Mouse (Mus musculus): ENCODE measurements at regions not wholly inside any gene's neighbourhood (a gene's known extent, or its start where the extent isn't known, plus 50 kb on each side); places are given as distances from the start of the nearest gene placed in this dataset.

GRCm38 (mm10) chr2:75589452-75589851 is 69.6 kb upstream of the Hnrnpa3 start:
- peak; percentile 74 for DNase-seq (ENCODE audit: low read depth, low spot score)
- H3K4me3 ChIP-seq (ENCODE audit: control insufficient read depth in 1 of 2, insufficient read depth in 1 of 2, low read depth in 2 of 2, low read length in 2 of 2) = peak overlapping the region; percentile 46 to 53

GRCm38 (mm10) chr2:75590175-75590574 is 68.9 kb upstream of the Hnrnpa3 start:
- Histone ChIP-seq H3K27ac (ENCODE audit: control insufficient read depth, low read depth, low read length) (0 out of 2 replicates have a peak overlapping the region, but pooled peaks have one; percentile 2), H3K4me3 (ENCODE audit: control insufficient read depth in 1 of 2, insufficient read depth in 1 of 2, low read depth in 2 of 2, low read length in 2 of 2) (peak overlapping the region; percentile 46 to 53), H3K79me2 (ENCODE audit: control insufficient read depth, insufficient read depth, low read length, poor library complexity) (no peaks in the 10 kb centered on the region), H3K4me1 (ENCODE audit: control insufficient read depth in 1 of 2, insufficient read depth in 2 of 2, low read length in 2 of 2) (0 out of 4 replicates have a peak, but pooled peaks cover 0 to 3% of the 10 kb centered on the region in 2 experiments), H3K9ac (ENCODE audit: control insufficient read depth, low read depth, low read length, poor library complexity, severe bottlenecking) (peak overlapping the region; percentile 53), H3K9me3 (replicated peaks; ENCODE audit: insufficient read depth, low read length) (no peaks in the 10 kb centered on the region), H3K27me3 (ENCODE audit: control insufficient read depth in 1 of 2, insufficient read depth in 2 of 2, low read length in 2 of 2) (peaks cover 0 to 7% of the 10 kb centered on the region in 2 experiments), H3K36me3 (ENCODE audit: control insufficient read depth in 1 of 2, insufficient read depth in 2 of 2, low read length in 2 of 2) (peaks cover 0 to 5% of the 10 kb centered on the region in 2 experiments; a peak in 2 of 4 replicates)
- DNase-seq (ENCODE audit: low read depth, low spot score) = peak; percentile 95
- TF ChIP-seq TCF12 (IDR thresholded peaks at IDR 0.05; ENCODE audit: low read depth, low read length) (0 out of 2 replicates have a peak, but pooled peaks have one; percentile 14), MXI1 (IDR thresholded peaks at IDR 0.05; ENCODE audit: low read depth, low read length) (no peak), CHD2 (IDR thresholded peaks at IDR 0.05; ENCODE audit: low read length) (no peak), ZC3H11A (IDR thresholded peaks at IDR 0.05; ENCODE audit: low read depth, low read length) (peak; percentile 66), HCFC1 (IDR thresholded peaks at IDR 0.05; ENCODE audit: low read depth, low read length) (no peak), CHD1 (IDR thresholded peaks at IDR 0.05; ENCODE audit: low read depth, low read length) (no peak), ETS1 (IDR thresholded peaks at IDR 0.05; ENCODE audit: low read depth, low read length) (no peak), ZNF384 (IDR thresholded peaks at IDR 0.05; ENCODE audit: low read depth, low read length) (no peak), JUND (IDR thresholded peaks at IDR 0.05; ENCODE audit: low read depth, low read length) (no peak), MYB (IDR thresholded peaks at IDR 0.05; ENCODE audit: low read depth, low read length) (no peak), MAFK (IDR thresholded peaks at IDR 0.05; ENCODE audit: borderline replicate concordance, low read depth, low read length) (no peak), TAL1 (IDR thresholded peaks at IDR 0.05; ENCODE audit: low read length) (no peak), GABPA (IDR thresholded peaks at IDR 0.05; ENCODE audit: low read depth, low read length) (no peak), ZMIZ1 (IDR thresholded peaks at IDR 0.05; ENCODE audit: low read depth, low read length) (no peak), USF2 (IDR thresholded peaks at IDR 0.05; ENCODE audit: borderline replicate concordance in 1 of 2, insufficient read depth in 1 of 2, low read depth in 1 of 2, low read length in 2 of 2) (no peak), POLR2AphosphoS2 (IDR thresholded peaks at IDR 0.05; ENCODE audit: low read length) (no peak), RCOR1 (IDR thresholded peaks at IDR 0.05; ENCODE audit: low read depth, low read length) (no peak), POLR2AphosphoS5 (IDR thresholded peaks at IDR 0.05; ENCODE audit: borderline replicate concordance, low read depth, low read length) (no peak), TBP (IDR thresholded peaks at IDR 0.05; ENCODE audit: low read depth, low read length) (no peak), MAZ (IDR thresholded peaks at IDR 0.05; ENCODE audit: low read depth, low read length) (no peak), ZKSCAN1 (IDR thresholded peaks at IDR 0.05; ENCODE audit: low read depth, low read length) (no peak), E2F4 (IDR thresholded peaks at IDR 0.05; ENCODE audit: borderline replicate concordance, low read depth, low read length) (no peak), POLR2A (IDR thresholded peaks at IDR 0.05; ENCODE audit: control insufficient read depth in 1 of 2, insufficient read depth in 1 of 2, low read depth in 1 of 2, low read length in 2 of 2, poor library complexity in 1 of 2) (no peak), ELF1 (IDR thresholded peaks at IDR 0.05; ENCODE audit: low read depth, low read length) (no peak), SIN3A (IDR thresholded peaks at IDR 0.05; ENCODE audit: low read length) (peak; percentile 45; the same call in 1 of the 2 replicates), SMC3 (IDR thresholded peaks at IDR 0.05; ENCODE audit: low read depth, low read length) (peak; percentile 89), GATA1 (IDR thresholded peaks at IDR 0.05; ENCODE audit: low read depth, low read length) (no peak), RAD21 (IDR thresholded peaks at IDR 0.05; ENCODE audit: low read depth, low read length) (peak; percentile 92), EP300 (IDR thresholded peaks at IDR 0.05; ENCODE audit: low read depth in 1 of 2, low read length in 2 of 2) (no peak)

More at GRCm38 (mm10) chr2:75589452-75589851, 69.6 kb upstream of the Hnrnpa3 start:
- peak; percentile 33; the same call in 1 of the 2 replicates for TF ChIP-seq NRF1 (IDR thresholded peaks at IDR 0.05; ENCODE audit: insufficient read depth, low read depth, low read length, poor library complexity, severe bottlenecking)
- 0 out of 2 replicates have a peak, but pooled peaks have one; percentile 17 for TF ChIP-seq SIN3A (IDR thresholded peaks at IDR 0.05; ENCODE audit: low read length)
- TF ChIP-seq MAX (IDR thresholded peaks at IDR 0.05; ENCODE audit: low read length) = no peak
- no peak for TF ChIP-seq USF2 (IDR thresholded peaks at IDR 0.05; ENCODE audit: borderline replicate concordance in 1 of 2, insufficient read depth in 1 of 2, low read depth in 1 of 2, low read length in 2 of 2)
- TF ChIP-seq MYC (IDR thresholded peaks at IDR 0.05; ENCODE audit: low read depth, low read length) = 0 out of 2 replicates have a peak, but pooled peaks have one; percentile 12
- TF ChIP-seq MAZ (IDR thresholded peaks at IDR 0.05; ENCODE audit: low read depth, low read length) = no peak
- TF ChIP-seq TBP (IDR thresholded peaks at IDR 0.05; ENCODE audit: low read depth, low read length) = 0 out of 2 replicates have a peak, but pooled peaks have one; percentile 33
- 0 out of 2 replicates have a peak, but pooled peaks have one; percentile 8 for TF ChIP-seq SMC3 (IDR thresholded peaks at IDR 0.05; ENCODE audit: low read depth, low read length)
- H3K9ac ChIP-seq (ENCODE audit: control insufficient read depth, low read depth, low read length, poor library complexity, severe bottlenecking) = peak overlapping the region; percentile 53
- peaks cover 0 to 7% of the 10 kb centered on the region in 2 experiments; a peak in 3 of 4 replicates for H3K27me3 ChIP-seq (ENCODE audit: control insufficient read depth in 1 of 2, insufficient read depth in 2 of 2, low read length in 2 of 2)
- H3K9me3 ChIP-seq (replicated peaks; ENCODE audit: insufficient read depth, low read length) = no peaks in the 10 kb centered on the region
- H3K79me2 ChIP-seq (ENCODE audit: control insufficient read depth, insufficient read depth, low read length, poor library complexity) = no peaks in the 10 kb centered on the region
- 0 out of 4 replicates have a peak, but pooled peaks cover 0 to 4% of the 10 kb centered on the region in 2 experiments for H3K4me1 ChIP-seq (ENCODE audit: control insufficient read depth in 1 of 2, insufficient read depth in 2 of 2, low read length in 2 of 2)
- peak overlapping the region; percentile 2; the same call in 1 of the 2 replicates for H3K27ac ChIP-seq (ENCODE audit: control insufficient read depth, low read depth, low read length)
- H3K36me3 ChIP-seq (ENCODE audit: control insufficient read depth in 1 of 2, insufficient read depth in 2 of 2, low read length in 2 of 2) = peaks cover 0 to 9% of the 10 kb centered on the region in 2 experiments; a peak in 2 of 4 replicates

Measured in MEL (cell line).